Mouse (Mus musculus): Measurements from ENCODE around the gene Gpc6.

- TF ChIP-seq POLR2A (IDR thresholded peaks at IDR 0.05; ENCODE audit: insufficient read depth, low read depth, low read length) (no peak), CTCF (IDR thresholded peaks at IDR 0.05; ENCODE audit: insufficient read depth, low read depth, low read length) (no peak)
These were observed 459.1 kb downstream of the Gpc6 start for GRCm38 (mm10) chr14:117384096-117384770.

Data from olfactory bulb, adult 2 months (tissue).